Mouse (Mus musculus) intestine, embryonic 14.5 days (tissue): Measurements from ENCODE around the gene Itga7. TPM values are rescaled to one million over a fixed set of nuclear protein-coding genes. Genes with fewer than 3 reads are reported as not detected.
A peak's percentile ranks its signal among the peaks of the same experiment; 100 is the strongest.
"Not testable (repeated sequence)": the region's sequence is repeated elsewhere in the genome, so short reads cannot be mapped to it uniquely, and the experiment has no call there.

Experiments used
- ATAC-seq: fragments of 200-750 bp; cut with Nextera tagmentation; replicated peaks from 2 replicates; pipeline ENCODE4 v1.8.0; 2017; ENCODE audit warnings: low read depth, moderate number of reproducible peaks, moderate TSS enrichment, moderate library complexity; ENCODE audit not compliant: low FRiP score, low TSS enrichment
- DNase-seq: peaks from one replicate; pipeline ENCODE4 v3.0.0-alpha.2; 2018; ENCODE audit warnings: low spot score
- H3K27ac ChIP-seq: fragments of 300-500 bp; sonication (generic); 2 replicates; pipeline ENCODE4 v1.5.1; 2014; ENCODE audit warnings: low read depth, mild to moderate bottlenecking, control low read depth
- H3K27me3 ChIP-seq: fragments of 300-500 bp; sonication (generic); replicated peaks from 2 replicates; pipeline ENCODE4 v1.6.1; 2014; ENCODE audit warnings: low read length, control low read depth; ENCODE audit not compliant: control insufficient read depth, insufficient read depth
- H3K36me3 ChIP-seq: fragments of 300-500 bp; sonication (generic); 2 replicates; pipeline ENCODE4 v1.6.1; 2014; ENCODE audit warnings: low read length, control low read depth; ENCODE audit not compliant: control insufficient read depth, insufficient read depth
- H3K4me1 ChIP-seq: fragments of 300-500 bp; sonication (generic); replicated peaks from 2 replicates; pipeline ENCODE4 v1.6.1; 2014; ENCODE audit warnings: low read length, control low read depth, mixed read lengths; ENCODE audit not compliant: control insufficient read depth, insufficient read depth
- H3K4me2 ChIP-seq: fragments of 300-500 bp; sonication (generic); 2 replicates; pipeline ENCODE4 v1.6.1; 2014; ENCODE audit warnings: low read length
- H3K4me3 ChIP-seq: fragments of 300-500 bp; sonication (generic); 2 replicates; pipeline ENCODE4 v1.5.1; 2014; ENCODE audit warnings: low read depth, low read length, control low read depth, mixed read lengths
- H3K9ac ChIP-seq: fragments of 300-500 bp; sonication (generic); 2 replicates; pipeline ENCODE4 v1.6.1; 2014; ENCODE audit warnings: mild to moderate bottlenecking, low read length
- H3K9me3 ChIP-seq: fragments of 300-500 bp; sonication (generic); 2 replicates; pipeline ENCODE4 v1.6.1; 2016; ENCODE audit warnings: low read length, control low read depth; ENCODE audit not compliant: control insufficient read depth
- WGBS: fragments of 180-500 bp; shearing (Covaris S2); extraction: QIAGEN DNeasy Blood & Tissue Kit; methylation state at CpG from one replicate; pipeline ENCODE4 v1.1.7; 2014; 5-methylcytosine and 5-hydroxymethylcytosine counted together
- polyA plus RNA-seq: library from polyadenylated mRNA; unstranded; fragments of >200 nt; fragmentation: Nextera tagmentation; extraction: Ambion mirVana; gene quantifications from 2 replicates; pipeline ENCODE4 v1.2.1, GENCODE M21; 2014

Itga7 gene
- polyA plus RNA-seq, 1 experiment from 2014 or later, result 2.3 TPM

GRCm38 (mm10) chr10:128972841-128973240, 39.2 kb downstream of the Itga7 start:
- Histone ChIP-seq H3K4me3 (no peak overlapping the region), H3K9me3 (no peaks in the 10 kb centered on the region), H3K4me2 (no peak overlapping the region), H3K4me1 (no peaks in the 10 kb centered on the region), H3K27me3 (no peaks in the 10 kb centered on the region), H3K27ac (no peak overlapping the region), H3K36me3 (no peaks in the 10 kb centered on the region), H3K9ac (no peak overlapping the region)
- 80% methylated on average over 4 of the region's 4 CpGs for WGBS
- DNase-seq (no peak), ATAC-seq (no peak)

- Histone ChIP-seq H3K36me3 (no peaks in the 10 kb centered on the region), H3K4me1 (no peaks in the 10 kb centered on the region), H3K27ac (no peak overlapping the region), H3K9me3 (no peaks in the 10 kb centered on the region), H3K9ac (no peak overlapping the region), H3K4me3 (no peak overlapping the region), H3K27me3 (no peaks in the 10 kb centered on the region), H3K4me2 (no peak overlapping the region)
- ATAC-seq (no peak), DNase-seq (no peak)
- 43% methylated on average over 3 of the region's 3 CpGs for WGBS
Observed at GRCm38 (mm10) chr10:128976395-128976794, 42.8 kb downstream of the Itga7 start.

GRCm38 (mm10) chr10:128977522-128978114, 44.0 kb downstream of the Itga7 start:
- H3K36me3 ChIP-seq, result no peaks in the 10 kb centered on the region
- H3K9me3 ChIP-seq, result no peaks in the 10 kb centered on the region
- no peak overlapping the region for H3K9ac ChIP-seq
- H3K4me2 ChIP-seq, result no peak overlapping the region
- DNase-seq, result peak; percentile 58
- WGBS, result 16% methylated on average over 9 of the region's 9 CpGs
- peak; percentile 48; the same call in 1 of the 2 replicates for ATAC-seq
- H3K27me3 ChIP-seq, result no peaks in the 10 kb centered on the region
- H3K4me1 ChIP-seq, result no peaks in the 10 kb centered on the region
- no peak overlapping the region for H3K27ac ChIP-seq
- no peak overlapping the region for H3K4me3 ChIP-seq

- H3K27ac ChIP-seq, result no peak overlapping the region
- no peak overlapping the region for H3K4me2 ChIP-seq
- ATAC-seq (no peak), DNase-seq (no peak)
- no peak overlapping the region for H3K9ac ChIP-seq
- H3K27me3 ChIP-seq, result no peaks in the 10 kb centered on the region
- no peaks in the 10 kb centered on the region for H3K4me1 ChIP-seq
- no peak overlapping the region for H3K4me3 ChIP-seq
- WGBS, result 53% methylated on average over 3 of the region's 3 CpGs
- H3K9me3 ChIP-seq, result no peaks in the 10 kb centered on the region
- H3K36me3 ChIP-seq, result no peaks in the 10 kb centered on the region
Observed at GRCm38 (mm10) chr10:128980644-128981365, 47.2 kb downstream of the Itga7 start.

GRCm38 (mm10) chr10:128989131-128989530, 55.5 kb downstream of the Itga7 start, which contains the start of gene Olfr9:
TSS of gene Olfr9 (plus strand) at chr10:128989431.
- not testable (repeated sequence) for H3K4me2 ChIP-seq, H3K27me3 ChIP-seq, H3K9me3 ChIP-seq, ATAC-seq, H3K4me3 ChIP-seq, H3K9ac ChIP-seq, H3K4me1 ChIP-seq, H3K27ac ChIP-seq, H3K36me3 ChIP-seq, DNase-seq
- WGBS, result 46% methylated on average over 1 of the region's 1 CpGs

- not testable (repeated sequence) for H3K4me3 ChIP-seq, H3K27me3 ChIP-seq, H3K4me1 ChIP-seq, H3K9ac ChIP-seq, DNase-seq, H3K4me2 ChIP-seq, ATAC-seq, H3K27ac ChIP-seq, H3K36me3 ChIP-seq, H3K9me3 ChIP-seq
- WGBS, result 72% methylated on average over 5 of the region's 10 CpGs
Observed at GRCm38 (mm10) chr10:128990129-128990850, 56.7 kb downstream of the Itga7 start.

- H3K4me3 ChIP-seq, result no peak overlapping the region
- no peaks in the 10 kb centered on the region for H3K36me3 ChIP-seq
- no peak for ATAC-seq
- no peaks in the 10 kb centered on the region for H3K9me3 ChIP-seq
- H3K27ac ChIP-seq, result no peak overlapping the region
- no peak for DNase-seq
- no peaks in the 10 kb centered on the region for H3K4me1 ChIP-seq
- no peak overlapping the region for H3K9ac ChIP-seq
- no peaks in the 10 kb centered on the region for H3K27me3 ChIP-seq
- no peak overlapping the region for H3K4me2 ChIP-seq
Observed at GRCm38 (mm10) chr10:128990994-128991393, 57.4 kb downstream of the Itga7 start.

GRCm38 (mm10) chr10:128995796-128996195, 62.2 kb downstream of the Itga7 start:
- Histone ChIP-seq H3K4me1 (no peaks in the 10 kb centered on the region), H3K36me3 (no peaks in the 10 kb centered on the region), H3K9me3 (no peaks in the 10 kb centered on the region), H3K4me2 (no peak overlapping the region), H3K27me3 (no peaks in the 10 kb centered on the region), H3K4me3 (no peak overlapping the region), H3K9ac (no peak overlapping the region), H3K27ac (no peak overlapping the region)
- ATAC-seq (no peak), DNase-seq (no peak)
- 86% methylated on average over 1 of the region's 1 CpGs for WGBS
